Mouse (Mus musculus) mouse trophoblast stem cell (cell line): ENCODE measurements around the gene Metrnl.
"Not testable (repeated sequence)": the region's sequence is repeated elsewhere in the genome, so short reads cannot be mapped to it uniquely, and the experiment has no call there.

Source experiments
- in situ Hi-C, 2 experiments: fragments of 300-500 bp; cut with MseI, MboI; formaldehyde crosslinking; loops; 2 replicates in 1 of 2; 3 replicates in 1 of 2; pipeline ENCODE4 v1.15.1; 2025

Gene Metrnl

GRCm38 (mm10) chr11:121701244-121701643 lies at the start of gene Metrnl:
TSS of gene Metrnl (plus strand) at chr11:121701544.
- in situ Hi-C loops = no loop called here

DNA sequence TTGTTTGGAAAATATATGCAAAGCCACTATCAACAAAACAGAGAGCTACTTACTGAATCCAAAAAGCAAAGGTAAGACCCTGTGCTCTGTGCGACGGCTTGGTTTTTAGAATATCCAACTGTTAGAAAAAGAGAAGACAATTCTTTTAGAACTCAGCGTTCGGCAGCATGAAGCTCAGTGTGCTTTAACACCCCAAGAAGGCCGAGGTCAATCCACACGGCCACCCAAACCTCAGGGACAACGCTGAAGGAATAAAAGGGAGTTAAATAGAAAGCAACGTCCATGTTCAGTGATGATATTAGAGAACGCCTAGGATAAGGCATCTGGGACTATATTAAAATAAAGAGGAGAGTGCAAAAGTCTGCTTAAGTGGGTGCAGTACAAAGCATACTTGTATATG lies 49.8 kb upstream of the Metrnl start:
- in situ Hi-C loops = loop anchor here in 1 of 2 experiments (10.0 kb wide), 1 partner anchor 153 kb away; no protein-coding TSS in a partner anchor

DNA sequence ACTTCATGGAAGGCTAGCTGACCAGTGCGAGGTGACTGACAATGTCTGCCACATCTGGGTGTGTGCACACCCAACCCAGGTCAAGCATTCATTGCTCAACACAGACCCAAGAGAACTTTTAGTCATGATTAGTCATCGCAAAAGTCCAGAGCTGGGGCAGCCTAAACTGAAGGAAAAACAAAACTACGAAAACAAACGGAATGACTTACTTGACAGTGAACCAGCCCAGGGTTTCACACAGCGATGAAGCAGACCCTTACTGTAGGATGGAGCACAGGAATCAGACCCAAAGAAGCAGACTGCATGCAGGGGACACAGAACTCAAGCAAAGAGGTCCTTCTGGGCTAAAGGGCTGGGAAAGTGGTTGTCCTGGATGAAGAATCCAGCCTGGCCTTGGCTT lies 49.4 kb upstream of the Metrnl start:
- in situ Hi-C loops = loop anchor here in 1 of 2 experiments (10.0 kb wide), 1 partner anchor 153 kb away; no protein-coding TSS in a partner anchor

- in situ Hi-C loops = loop anchor here in 1 of 2 experiments (10.0 kb wide), 1 partner anchor 152 kb away; no protein-coding TSS in a partner anchor
Measured at GRCm38 (mm10) chr11:121652547-121653305, 48.6 kb upstream of the Metrnl start.

DNA sequence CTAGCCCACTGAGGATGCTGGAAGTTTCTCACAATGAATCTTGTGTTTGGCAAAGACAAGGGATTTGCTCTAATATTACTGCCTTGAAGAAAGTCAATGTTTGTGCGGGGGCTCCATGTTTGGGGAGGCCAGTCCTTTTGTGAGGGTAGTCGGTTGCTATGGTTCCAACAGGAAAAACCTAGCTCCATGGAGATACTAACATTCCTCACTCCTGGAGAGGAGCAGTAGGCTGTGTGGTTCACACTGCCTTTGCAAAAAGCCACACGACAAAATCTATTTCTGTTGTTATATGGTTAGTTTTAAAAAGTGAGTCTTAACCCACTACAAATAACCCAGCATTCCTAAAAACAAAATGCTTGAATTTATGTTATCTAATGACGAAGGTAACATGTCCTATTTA lies 47.7 kb upstream of the Metrnl start:
- in situ Hi-C loops = loop anchor here in 1 of 2 experiments (10.0 kb wide), 1 partner anchor 151 kb away; no protein-coding TSS in a partner anchor

DNA sequence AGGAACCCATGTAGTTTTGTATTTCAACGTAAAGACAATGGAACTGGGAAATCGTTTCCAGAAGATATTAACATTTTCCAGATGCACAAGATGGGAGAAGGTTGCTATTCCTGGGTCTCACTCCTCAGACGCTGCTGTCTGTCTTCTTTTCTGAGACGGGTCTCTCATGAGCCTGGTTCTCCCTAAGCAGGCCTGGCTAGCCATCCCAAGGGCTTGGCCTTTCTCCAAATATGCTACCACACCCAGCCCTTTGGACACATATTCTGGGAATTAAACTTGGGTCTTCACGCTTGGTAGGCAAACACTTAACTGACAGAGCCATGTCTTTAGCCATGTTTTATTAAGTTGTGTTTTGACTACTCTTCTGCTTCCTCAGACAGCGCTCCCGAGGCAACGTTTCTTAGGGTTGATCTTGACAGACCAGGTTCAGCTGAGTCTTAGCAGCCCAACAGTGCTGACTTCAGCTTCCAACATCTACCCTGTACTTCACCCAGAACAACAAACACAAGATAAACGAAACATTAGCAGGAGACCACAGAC lies 46.9 kb upstream of the Metrnl start:
- in situ Hi-C loops = loop anchor here in 1 of 2 experiments (10.0 kb wide), 1 partner anchor 150 kb away; no protein-coding TSS in a partner anchor

- in situ Hi-C loops = loop anchor here in 1 of 2 experiments (10.0 kb wide), 1 partner anchor 150 kb away; no protein-coding TSS in a partner anchor
Measured at GRCm38 (mm10) chr11:121655166-121655806, 46.1 kb upstream of the Metrnl start.

DNA sequence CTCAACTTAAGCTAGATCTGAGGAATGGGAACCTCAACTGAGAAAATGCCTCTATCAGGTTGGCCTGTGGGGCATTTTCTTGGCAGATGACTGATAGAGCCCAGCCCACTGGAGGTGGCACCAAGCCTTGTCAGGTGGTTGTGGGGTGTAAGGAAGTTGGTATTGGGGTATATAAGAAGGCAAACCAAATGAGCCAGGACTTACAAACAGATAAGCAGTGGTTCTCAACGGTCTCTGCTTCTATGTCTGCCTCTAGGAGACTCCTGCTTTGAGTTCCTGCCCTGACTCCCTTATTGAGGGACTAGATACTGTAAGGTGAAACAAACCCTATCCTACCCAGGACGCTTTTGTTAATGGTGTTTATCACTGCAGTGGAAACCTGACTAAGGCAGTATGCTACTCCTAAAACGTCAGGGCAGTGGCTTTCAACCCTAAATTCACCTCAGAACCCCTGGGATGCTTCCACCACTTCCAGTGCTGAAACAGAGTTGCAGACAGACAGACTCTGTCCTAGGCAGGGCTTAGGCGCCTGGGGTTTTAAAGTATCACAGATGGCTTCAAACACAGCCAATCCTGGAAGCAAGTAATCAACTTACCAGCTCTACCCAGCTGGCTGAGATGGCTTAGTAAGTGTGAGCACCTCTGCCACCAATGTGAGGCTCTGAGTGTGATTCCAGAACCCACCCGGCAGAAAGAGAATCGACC lies 45.4 kb upstream of the Metrnl start:
- in situ Hi-C loops = loop anchor here in 1 of 2 experiments (10.0 kb wide), 1 partner anchor 149 kb away; no protein-coding TSS in a partner anchor

GRCm38 (mm10) chr11:121658151-121658550 lies 43.2 kb upstream of the Metrnl start:
- in situ Hi-C loops = loop anchor here in 1 of 2 experiments (10.0 kb wide), 1 partner anchor 147 kb away; no protein-coding TSS in a partner anchor

DNA sequence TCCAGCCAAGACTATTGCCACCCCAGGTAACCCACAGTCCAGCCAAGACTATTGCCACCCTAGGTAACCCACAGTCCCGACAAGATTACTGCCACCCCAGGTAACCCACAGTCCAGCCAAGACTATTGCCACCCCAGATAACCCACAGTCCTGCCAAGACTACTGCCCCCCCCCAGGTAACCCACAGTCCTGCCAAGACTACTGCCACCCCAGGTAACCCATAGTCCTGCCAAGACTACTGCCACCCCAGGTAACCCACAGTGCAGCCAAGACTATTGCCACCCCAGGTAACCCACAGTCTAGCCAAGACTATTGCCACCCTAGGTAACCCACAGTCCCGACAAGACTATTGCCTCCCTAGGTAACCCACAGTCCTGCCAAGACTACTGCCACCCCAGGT lies 40.7 kb upstream of the Metrnl start:
- in situ Hi-C loops = not testable (repeated sequence)

- in situ Hi-C loops = no loop called here
Measured at GRCm38 (mm10) chr11:121661116-121661515, 40.2 kb upstream of the Metrnl start.

DNA sequence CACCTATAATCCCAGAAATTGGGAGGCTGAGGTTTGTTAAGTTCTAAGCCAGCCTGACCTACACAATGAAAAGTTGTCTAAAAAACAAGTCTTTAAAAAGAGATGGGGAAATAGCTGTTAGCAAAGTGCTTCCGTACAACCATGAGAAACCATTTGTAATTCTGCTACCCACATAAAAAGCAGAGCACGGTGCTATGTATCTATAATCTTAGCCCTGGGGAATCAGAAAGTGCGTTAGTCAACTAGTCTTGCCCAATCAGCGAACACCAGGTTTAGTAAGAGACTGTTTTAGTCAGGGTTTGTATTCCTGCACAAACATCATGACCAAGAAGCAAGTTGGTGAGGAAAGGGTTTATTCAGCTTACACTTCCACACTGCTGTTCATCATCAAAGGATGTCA lies 33.8 kb upstream of the Metrnl start:
- in situ Hi-C loops = no loop called here

- in situ Hi-C loops = no loop called here
Measured at GRCm38 (mm10) chr11:121668776-121669175, 32.6 kb upstream of the Metrnl start.

DNA sequence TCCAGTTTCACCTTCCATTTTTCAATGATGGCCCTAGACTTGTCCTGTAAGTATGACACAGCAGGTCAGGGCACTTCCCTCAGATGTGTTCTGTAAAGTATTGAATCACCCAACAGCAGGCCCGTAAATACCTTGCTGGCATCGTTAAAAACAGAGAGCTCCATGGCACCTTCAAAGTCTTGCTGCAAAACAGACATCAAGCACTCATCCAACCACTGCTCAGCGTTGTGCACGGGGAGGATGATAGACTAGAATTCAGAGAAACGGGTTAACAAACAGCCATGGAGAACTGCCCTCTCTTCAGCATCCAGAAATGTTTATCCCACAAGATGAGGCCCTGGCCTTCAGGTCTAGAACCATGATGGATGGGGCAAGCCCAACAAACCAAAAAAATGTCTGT lies 30.4 kb upstream of the Metrnl start:
- in situ Hi-C loops = no loop called here

DNA sequence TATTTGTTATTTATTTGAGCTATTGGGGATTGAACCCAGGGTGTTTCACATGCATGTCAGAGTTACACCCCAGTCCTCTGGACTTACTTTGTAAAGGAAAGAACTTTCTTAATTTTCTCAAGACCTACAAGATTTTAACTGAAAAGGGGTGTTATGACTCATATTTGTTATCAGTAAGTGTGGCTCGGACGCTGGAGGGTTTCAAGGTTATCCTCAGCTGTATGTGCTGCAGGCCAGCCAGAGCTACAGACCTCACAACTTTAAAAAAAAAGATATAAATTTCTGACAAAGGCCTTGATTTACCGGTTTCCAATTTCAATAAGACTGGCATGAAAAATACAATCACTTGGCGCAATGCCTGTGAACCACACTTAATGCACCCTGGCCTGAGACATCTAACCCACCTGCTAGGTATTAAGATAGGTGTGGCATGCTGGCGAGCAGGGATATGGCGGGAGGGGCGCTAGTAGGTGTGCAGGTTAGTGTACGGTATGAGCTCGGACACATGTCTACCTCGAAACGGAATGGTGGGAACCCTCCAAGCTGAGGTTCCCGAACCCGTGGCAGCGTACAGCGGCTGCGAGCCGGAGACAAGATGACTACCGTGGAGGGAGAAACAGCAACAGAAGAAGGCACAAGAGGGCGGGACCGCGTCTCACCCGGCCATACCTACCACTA lies 28.9 kb upstream of the Metrnl start:
- in situ Hi-C loops = no loop called here

- in situ Hi-C loops = no loop called here
Measured at GRCm38 (mm10) chr11:121672990-121673572, 28.3 kb upstream of the Metrnl start, which contains the start of gene B3gntl1. TSS of gene B3gntl1 (minus strand) at chr11:121673153.

DNA sequence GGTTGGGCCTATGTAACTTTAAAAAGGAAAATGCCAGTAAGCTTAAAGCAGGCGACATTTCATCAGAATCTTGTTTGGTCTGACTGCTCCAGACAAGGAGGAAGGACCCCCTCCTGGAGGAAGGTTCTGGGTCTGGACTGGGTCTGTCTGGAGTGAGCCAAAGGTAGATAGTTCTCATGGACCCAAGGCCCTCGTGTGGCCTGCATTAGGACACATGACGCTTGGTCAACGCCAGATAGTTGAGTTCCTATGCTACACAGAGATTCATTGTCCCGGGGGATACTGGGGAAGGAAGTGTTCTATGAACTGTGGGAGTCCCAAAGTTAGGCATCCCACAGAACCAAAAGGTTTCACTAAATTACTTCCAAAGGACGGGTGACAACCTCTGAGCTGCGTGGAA lies 27.7 kb upstream of the Metrnl start:
- in situ Hi-C loops = no loop called here

- in situ Hi-C loops = no loop called here
Measured at GRCm38 (mm10) chr11:121676836-121677235, 24.5 kb upstream of the Metrnl start.

DNA sequence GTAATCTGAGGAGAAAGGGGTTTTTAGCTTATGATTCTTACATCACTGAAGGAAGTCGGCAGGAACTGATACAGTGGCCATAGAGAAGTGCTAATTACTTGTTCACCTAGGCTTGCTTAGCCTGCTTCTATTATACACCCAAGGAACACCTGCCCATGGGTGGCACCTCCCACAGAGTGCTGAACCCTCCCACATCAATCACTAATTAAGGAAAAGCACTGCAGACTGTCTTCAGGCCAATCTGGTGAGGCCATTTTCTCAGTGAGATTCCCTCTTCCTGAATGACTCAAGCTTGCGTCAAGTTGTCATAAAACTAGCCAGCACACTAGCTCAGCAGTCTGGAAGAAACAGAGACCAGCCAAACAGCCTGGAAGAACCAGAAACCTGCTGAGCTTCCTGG lies 21.8 kb upstream of the Metrnl start:
- in situ Hi-C loops = no loop called here

- in situ Hi-C loops = no loop called here
Measured at GRCm38 (mm10) chr11:121680750-121681149, 20.6 kb upstream of the Metrnl start.

GRCm38 (mm10) chr11:121683243-121683642 lies 18.1 kb upstream of the Metrnl start:
- in situ Hi-C loops = no loop called here
